Mouse (Mus musculus) heart, postnatal 0 days (tissue): ENCODE data around the gene Dpp6.

Experiments used
- CTCF ChIP-seq: IDR thresholded peaks from 2 replicates; pipeline ENCODE4 v1.5.1; 2016; ENCODE audit warnings: antibody characterized with exemption, control low read depth, low read depth
- EP300 ChIP-seq: IDR thresholded peaks from 2 replicates; pipeline ENCODE4 v1.6.1; 2016; ENCODE audit warnings: antibody characterized with exemption, low read depth

DNA sequence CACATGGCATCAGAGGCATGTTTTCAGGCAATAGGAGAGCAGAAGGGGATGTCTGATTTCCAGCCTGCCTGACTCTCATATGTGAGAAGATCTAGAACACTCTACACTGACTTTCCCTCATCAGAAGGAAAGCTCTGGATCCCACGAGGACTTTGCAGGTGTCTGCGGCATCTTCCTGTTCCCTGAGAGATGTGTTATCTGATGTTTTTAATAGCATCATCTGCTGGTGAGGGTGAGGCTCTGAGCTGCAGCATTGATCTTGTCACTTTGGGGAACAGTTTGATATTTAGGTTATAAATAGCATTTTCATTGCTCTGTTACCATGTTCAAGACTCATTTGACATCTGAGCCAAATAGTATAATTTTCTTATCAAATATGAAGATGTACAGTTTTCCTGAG lies 388.8 kb downstream of the Dpp6 start:
- no peak for TF ChIP-seq CTCF
- TF ChIP-seq EP300: no peak
